Mouse (Mus musculus): ENCODE measurements around the gene Cd9. TPM values are rescaled to one million over a fixed set of nuclear protein-coding genes. Genes with fewer than 3 reads are reported as not detected.

Gene Cd9
- total and polyA plus RNA-seq, 2 experiments from 2014 or later = 49.1 to 105 TPM

DNA sequence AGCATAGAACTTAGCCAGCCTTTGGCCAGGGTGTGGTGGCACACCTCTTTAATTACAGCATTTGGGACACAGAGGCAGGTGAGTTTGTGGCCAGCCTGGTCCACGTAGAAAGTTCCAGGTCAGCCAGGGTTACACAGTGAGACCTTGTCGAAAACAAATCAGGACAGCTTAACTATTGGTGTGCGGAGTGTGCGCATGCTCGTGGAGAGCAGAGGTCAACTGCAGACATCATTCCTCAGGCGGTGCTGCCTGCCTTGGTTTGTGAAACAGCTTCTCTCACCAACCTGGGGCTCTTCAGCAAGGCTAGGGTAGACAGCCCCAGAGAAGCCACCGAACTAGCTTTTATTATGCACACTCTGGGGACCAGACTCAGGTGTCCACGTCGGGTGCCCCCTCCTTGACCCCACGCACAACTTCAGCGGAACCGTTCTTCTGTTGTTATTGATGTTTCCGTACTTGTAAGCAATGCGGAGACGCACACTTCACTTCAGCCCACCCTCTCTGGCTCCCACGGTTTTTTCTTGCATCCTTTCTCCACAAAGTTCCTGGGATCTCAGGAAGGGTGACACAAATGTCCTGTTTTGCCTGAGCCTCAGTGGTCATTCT is 74.0 kb downstream of the Cd9 start:
- H3K4me1 ChIP-seq (ENCODE audit: insufficient read depth, low read length) = no peaks in the 10 kb centered on the region; the same call in 1 of the 2 replicates
- 83% methylated on average over 16 of the region's 16 CpGs for WGBS
- H3K9me3 ChIP-seq (ENCODE audit: low read length) = no peaks in the 10 kb centered on the region
- no peak for DNase-seq (ENCODE audit: low spot score)
- no peak overlapping the region for H3K4me2 ChIP-seq (ENCODE audit: low read depth, low read length, poor library complexity, severe bottlenecking)
- no peak for TF ChIP-seq CTCF (IDR thresholded peaks at IDR 0.05)
- no peak overlapping the region for H3K4me3 ChIP-seq (ENCODE audit: low read depth, low read length)
- H3K36me3 ChIP-seq (ENCODE audit: insufficient read depth, low read length) = no peaks in the 10 kb centered on the region
- no peak overlapping the region for H3K9ac ChIP-seq (replicated peaks; ENCODE audit: low read length, poor library complexity, severe bottlenecking)
- H3K27me3 ChIP-seq (ENCODE audit: insufficient read depth, low read length) = 0 out of 2 replicates have a peak, but pooled peaks cover 6% of the 10 kb centered on the region
- no peak overlapping the region for H3K27ac ChIP-seq (ENCODE audit: low read depth, low read length)
- no peak for ATAC-seq (ENCODE audit: low FRiP score)

DNA sequence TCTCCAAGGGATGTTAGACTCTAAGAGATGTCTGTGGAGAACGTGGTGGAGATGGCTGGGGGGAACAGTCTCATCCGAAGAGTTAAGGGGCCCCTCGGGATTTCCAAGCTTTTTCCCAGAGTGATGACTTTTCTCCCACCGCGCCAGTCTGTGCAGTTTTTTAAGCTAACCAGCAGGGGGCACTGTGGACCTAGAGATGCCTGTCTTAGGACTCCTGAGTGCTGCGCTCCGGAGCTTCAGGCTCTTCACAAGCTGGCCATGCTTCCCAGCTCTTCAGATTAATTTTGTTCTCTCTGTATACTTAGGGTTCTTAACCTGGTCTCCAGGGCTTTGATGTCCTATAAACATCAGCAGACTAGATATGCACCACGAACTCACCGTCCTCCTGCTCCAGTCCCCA is 75.8 kb downstream of the Cd9 start:
- Histone ChIP-seq H3K9ac (replicated peaks; ENCODE audit: low read length, poor library complexity, severe bottlenecking) (no peak overlapping the region), H3K36me3 (ENCODE audit: insufficient read depth, low read length) (no peaks in the 10 kb centered on the region), H3K4me1 (ENCODE audit: insufficient read depth, low read length) (no peaks in the 10 kb centered on the region; the same call in 1 of the 2 replicates), H3K9me3 (ENCODE audit: low read length) (no peaks in the 10 kb centered on the region), H3K27ac (ENCODE audit: low read depth, low read length) (no peak overlapping the region), H3K4me2 (ENCODE audit: low read depth, low read length, poor library complexity, severe bottlenecking) (no peak overlapping the region), H3K4me3 (ENCODE audit: low read depth, low read length) (no peak overlapping the region), H3K27me3 (ENCODE audit: insufficient read depth, low read length) (0 out of 2 replicates have a peak, but pooled peaks cover 6% of the 10 kb centered on the region)
- WGBS = 6% methylated on average over 9 of the region's 9 CpGs
- DNase-seq (ENCODE audit: low spot score) = peak; percentile 94
- peak; percentile 93 for TF ChIP-seq CTCF (IDR thresholded peaks at IDR 0.05)
- peak; percentile 83 for ATAC-seq (ENCODE audit: low FRiP score)

DNA sequence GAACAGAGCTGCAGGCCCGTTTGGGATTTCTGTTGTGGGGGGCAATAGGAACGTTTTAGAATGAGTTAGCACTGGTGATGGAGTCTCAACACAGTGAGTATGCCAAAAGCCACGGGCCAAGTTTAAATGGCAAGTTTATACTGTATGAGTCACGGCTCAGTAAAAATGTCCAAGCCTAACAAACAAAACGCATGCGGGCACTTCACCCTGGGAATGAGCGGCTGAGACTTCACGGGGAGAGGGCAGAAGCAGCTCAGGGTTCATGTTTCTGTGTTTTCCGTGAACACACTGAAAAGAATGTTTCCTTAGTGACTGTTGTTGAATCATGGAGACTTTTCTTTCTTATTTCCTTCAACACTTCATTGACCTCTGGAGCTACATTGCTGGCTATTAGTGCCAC is 81.3 kb downstream of the Cd9 start:
- WGBS = 72% methylated on average over 9 of the region's 9 CpGs
- TF ChIP-seq CTCF (IDR thresholded peaks at IDR 0.05) = no peak
- no peaks in the 10 kb centered on the region for H3K36me3 ChIP-seq (ENCODE audit: insufficient read depth, low read length)
- H3K4me3 ChIP-seq (ENCODE audit: low read depth, low read length) = no peak overlapping the region
- no peak for DNase-seq (ENCODE audit: low spot score)
- no peaks in the 10 kb centered on the region for H3K9me3 ChIP-seq (ENCODE audit: low read length)
- no peak overlapping the region for H3K9ac ChIP-seq (replicated peaks; ENCODE audit: low read length, poor library complexity, severe bottlenecking)
- H3K27me3 ChIP-seq (ENCODE audit: insufficient read depth, low read length) = no peaks in the 10 kb centered on the region
- no peak overlapping the region for H3K4me2 ChIP-seq (ENCODE audit: low read depth, low read length, poor library complexity, severe bottlenecking)
- no peak for ATAC-seq (ENCODE audit: low FRiP score)
- no peak overlapping the region for H3K27ac ChIP-seq (ENCODE audit: low read depth, low read length)
- no peaks in the 10 kb centered on the region for H3K4me1 ChIP-seq (ENCODE audit: insufficient read depth, low read length)

DNA sequence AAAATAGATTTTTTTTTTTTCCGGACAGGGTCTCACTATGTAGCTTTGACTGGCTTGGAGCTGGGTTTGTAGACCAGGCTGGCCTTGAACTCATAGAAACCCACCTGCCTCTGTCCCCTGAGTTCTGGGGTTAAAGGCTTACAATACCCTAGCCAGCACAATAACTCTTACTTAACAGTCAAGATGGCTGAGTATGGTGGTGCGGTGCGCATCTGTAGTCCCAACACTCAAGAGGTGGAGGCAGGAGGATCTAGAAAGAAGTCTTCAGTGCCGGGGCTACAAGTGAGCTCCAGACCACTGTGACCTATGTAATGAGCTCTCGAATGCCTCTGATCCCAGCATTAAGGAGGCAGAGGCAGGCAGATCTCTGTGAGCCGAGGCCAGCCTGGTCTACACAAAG is 82.9 kb downstream of the Cd9 start:
- H3K4me3 ChIP-seq (ENCODE audit: low read depth, low read length) = no peak overlapping the region
- H3K36me3 ChIP-seq (ENCODE audit: insufficient read depth, low read length) = no peaks in the 10 kb centered on the region
- 93% methylated on average over 6 of the region's 6 CpGs for WGBS
- H3K4me1 ChIP-seq (ENCODE audit: insufficient read depth, low read length) = no peaks in the 10 kb centered on the region
- ATAC-seq (ENCODE audit: low FRiP score) = no peak
- TF ChIP-seq CTCF (IDR thresholded peaks at IDR 0.05) = no peak
- no peak overlapping the region for H3K4me2 ChIP-seq (ENCODE audit: low read depth, low read length, poor library complexity, severe bottlenecking)
- no peaks in the 10 kb centered on the region for H3K27me3 ChIP-seq (ENCODE audit: insufficient read depth, low read length)
- H3K9ac ChIP-seq (replicated peaks; ENCODE audit: low read length, poor library complexity, severe bottlenecking) = no peak overlapping the region
- no peak for DNase-seq (ENCODE audit: low spot score)
- H3K9me3 ChIP-seq (ENCODE audit: low read length) = no peaks in the 10 kb centered on the region
- H3K27ac ChIP-seq (ENCODE audit: low read depth, low read length) = no peak overlapping the region

DNA sequence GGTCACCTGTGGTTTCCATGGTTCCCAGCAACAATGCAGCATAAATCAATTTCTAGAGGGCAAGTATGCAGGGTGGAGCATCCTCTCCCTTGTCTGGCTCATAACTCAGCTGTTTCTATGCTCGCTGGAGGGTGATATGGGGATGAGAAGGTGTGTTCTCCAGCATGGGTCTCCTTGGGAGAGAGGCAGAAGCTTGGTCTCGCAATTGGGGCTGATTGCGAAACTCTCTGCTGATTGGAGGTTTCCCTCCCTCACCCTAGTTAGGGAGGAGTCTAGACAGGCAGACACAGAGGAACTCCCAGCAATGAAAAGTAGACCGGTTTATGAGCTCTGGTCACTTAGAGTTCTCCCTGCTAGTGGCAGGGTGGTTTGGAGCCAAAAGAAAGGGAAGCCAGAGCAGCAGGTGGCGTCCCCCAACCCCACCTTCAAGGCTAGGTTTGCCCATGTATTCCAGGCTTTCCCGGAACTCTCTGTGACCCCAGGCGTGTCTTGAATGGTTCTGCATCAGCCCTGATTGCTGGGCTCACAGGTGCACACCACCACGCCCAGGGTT is 83.5 kb downstream of the Cd9 start:
- no peak for DNase-seq (ENCODE audit: low spot score)
- Histone ChIP-seq H3K4me1 (ENCODE audit: insufficient read depth, low read length) (no peaks in the 10 kb centered on the region), H3K9ac (replicated peaks; ENCODE audit: low read length, poor library complexity, severe bottlenecking) (no peak overlapping the region), H3K27ac (ENCODE audit: low read depth, low read length) (no peak overlapping the region), H3K27me3 (ENCODE audit: insufficient read depth, low read length) (no peaks in the 10 kb centered on the region), H3K36me3 (ENCODE audit: insufficient read depth, low read length) (no peaks in the 10 kb centered on the region), H3K4me2 (ENCODE audit: low read depth, low read length, poor library complexity, severe bottlenecking) (no peak overlapping the region), H3K9me3 (ENCODE audit: low read length) (no peaks in the 10 kb centered on the region), H3K4me3 (ENCODE audit: low read depth, low read length) (no peak overlapping the region)
- no peak for TF ChIP-seq CTCF (IDR thresholded peaks at IDR 0.05)
- WGBS = 68% methylated on average over 8 of the region's 8 CpGs
- ATAC-seq (ENCODE audit: low FRiP score) = no peak

DNA sequence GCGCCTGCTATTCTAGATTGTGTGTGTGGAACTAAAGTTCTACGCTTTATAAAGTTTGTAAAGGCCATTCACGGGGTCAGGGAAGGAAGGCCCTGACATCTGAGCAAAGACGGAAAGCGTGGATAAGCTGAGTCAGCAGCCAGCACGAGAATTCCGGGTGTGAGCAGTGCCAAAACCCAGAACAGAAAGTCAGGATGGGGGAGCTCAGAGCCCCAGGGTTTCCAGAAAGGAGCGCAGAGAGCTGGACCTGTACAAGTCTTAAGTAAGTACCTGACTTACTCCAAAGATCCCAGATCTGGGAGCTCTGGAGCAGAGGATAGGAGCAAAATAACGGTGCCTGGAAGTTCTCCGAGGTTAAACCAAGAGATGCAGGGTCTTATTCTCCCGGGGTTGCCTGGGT is 84.0 kb downstream of the Cd9 start:
- DNase-seq (ENCODE audit: low spot score) (no peak), ATAC-seq (ENCODE audit: low FRiP score) (no peak)
- Histone ChIP-seq H3K4me1 (ENCODE audit: insufficient read depth, low read length) (no peaks in the 10 kb centered on the region), H3K4me3 (ENCODE audit: low read depth, low read length) (no peak overlapping the region), H3K9me3 (ENCODE audit: low read length) (no peaks in the 10 kb centered on the region), H3K27me3 (ENCODE audit: insufficient read depth, low read length) (no peaks in the 10 kb centered on the region), H3K36me3 (ENCODE audit: insufficient read depth, low read length) (no peaks in the 10 kb centered on the region), H3K27ac (ENCODE audit: low read depth, low read length) (no peak overlapping the region), H3K9ac (replicated peaks; ENCODE audit: low read length, poor library complexity, severe bottlenecking) (no peak overlapping the region), H3K4me2 (ENCODE audit: low read depth, low read length, poor library complexity, severe bottlenecking) (no peak overlapping the region)
- 69% methylated on average over 11 of the region's 11 CpGs for WGBS
- TF ChIP-seq CTCF (IDR thresholded peaks at IDR 0.05) = no peak

Other genes starting within 250 kb of the Cd9 start
- gene Tuba3a, start 208.7 kb downstream of the Cd9 start, total RNA-seq (2014; rRNA removed) = not detected in 2 replicates
- not detected in 2 replicates for gene Tuba3a, start 208.7 kb downstream of the Cd9 start, polyA plus RNA-seq (2015; fragmentation: Nextera tagmentation; extraction: Ambion mirVana)
- gene Ltbr, start 180.9 kb downstream of the Cd9 start, total RNA-seq (2014; rRNA removed) = 24.4 TPM in 2 replicates
- gene Ltbr, start 180.9 kb downstream of the Cd9 start, polyA plus RNA-seq (2015; fragmentation: Nextera tagmentation; extraction: Ambion mirVana) = 14.5 and 15.7 TPM in 2 replicates
- 1.5 and 1.8 TPM in 2 replicates for gene Scnn1a, start 174.1 kb downstream of the Cd9 start, total RNA-seq (2014; rRNA removed)
- 1.8 TPM in 2 replicates for gene Scnn1a, start 174.1 kb downstream of the Cd9 start, polyA plus RNA-seq (2015; fragmentation: Nextera tagmentation; extraction: Ambion mirVana)
- 9.2 and 15.9 TPM in 2 replicates for gene Tnfrsf1a, start 145.4 kb downstream of the Cd9 start, total RNA-seq (2014; rRNA removed)
- gene Tnfrsf1a, start 145.4 kb downstream of the Cd9 start, polyA plus RNA-seq (2015; fragmentation: Nextera tagmentation; extraction: Ambion mirVana) = 10.4 and 12.9 TPM in 2 replicates
- gene Plekhg6, start 114.0 kb downstream of the Cd9 start, total RNA-seq (2014; rRNA removed) = 0.22 and 0.24 TPM in 2 replicates
- gene Plekhg6, start 114.0 kb downstream of the Cd9 start, polyA plus RNA-seq (2015; fragmentation: Nextera tagmentation; extraction: Ambion mirVana) = 0.35 and 0.54 TPM in 2 replicates
- gene Vwf, start 52.0 kb upstream of the Cd9 start, total RNA-seq (2014; rRNA removed) = 36.2 and 36.7 TPM in 2 replicates
- 15.8 and 16.6 TPM in 2 replicates for gene Vwf, start 52.0 kb upstream of the Cd9 start, polyA plus RNA-seq (2015; fragmentation: Nextera tagmentation; extraction: Ambion mirVana)
- gene Ano2, start 195.6 kb upstream of the Cd9 start, total RNA-seq (2014; rRNA removed) = 0.77 and 0.80 TPM in 2 replicates
- gene Ano2, start 195.6 kb upstream of the Cd9 start, polyA plus RNA-seq (2015; fragmentation: Nextera tagmentation; extraction: Ambion mirVana) = 0.65 and 0.98 TPM in 2 replicates